Mouse (Mus musculus) right cerebral cortex, postnatal 25 days (tissue): ENCODE results near the gene Cort.
A peak's percentile ranks its signal among the peaks of the same experiment; 100 is the strongest.
"Not testable (repeated sequence)": the region's sequence is repeated elsewhere in the genome, so short reads cannot be mapped to it uniquely, and the experiment has no call there.

Source experiments
- DNase-seq: peaks from one replicate; pipeline ENCODE4 v3.0.0; 2022

The Cort gene

DNA sequence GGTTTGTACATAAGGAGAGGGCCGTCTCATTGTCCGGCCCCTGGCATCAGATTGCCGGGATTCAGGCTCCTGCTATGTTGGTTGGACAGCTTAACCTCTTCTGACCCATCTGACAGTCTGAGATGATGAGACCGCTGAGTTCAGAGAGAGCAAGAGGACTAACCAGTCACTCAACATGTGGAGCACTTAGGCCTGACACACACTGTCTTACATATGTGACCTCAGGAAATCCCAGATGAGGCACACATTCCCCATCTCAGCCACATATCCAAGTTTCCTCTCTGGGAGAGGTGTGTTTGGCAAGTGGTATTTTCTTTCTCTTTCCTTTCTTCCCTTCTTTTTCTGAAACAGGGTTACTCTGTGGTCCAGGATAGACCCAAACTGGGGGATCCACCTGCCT is 18.6 kb upstream of the Cort start:
- no peak for DNase-seq

- DNase-seq: peak; percentile 81
Observed at GRCm38 (mm10) chr4:149144459-149144858, 17.9 kb upstream of the Cort start.

DNA sequence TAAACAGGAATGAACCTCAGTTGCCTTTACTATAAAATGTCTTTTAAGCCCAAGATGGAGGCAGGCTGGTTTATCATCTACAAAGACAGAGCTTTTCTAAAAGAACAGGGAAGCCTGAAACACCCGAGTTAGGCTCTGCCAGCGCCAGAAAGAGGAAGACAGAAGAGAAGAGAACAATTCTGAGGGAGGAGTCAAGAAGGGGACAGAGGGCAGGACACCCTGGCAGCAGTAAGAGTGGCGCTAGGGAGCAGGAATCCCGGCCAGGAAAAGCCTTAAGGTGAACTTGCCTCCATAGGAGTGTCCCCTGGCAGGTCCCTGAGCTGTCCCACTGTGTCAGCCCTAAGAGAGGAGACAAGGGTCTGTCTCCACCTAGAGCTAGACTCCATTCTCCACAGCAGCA is 17.0 kb upstream of the Cort start:
- no peak for DNase-seq

GRCm38 (mm10) chr4:149138515-149138914 is 12.0 kb upstream of the Cort start:
- DNase-seq: no peak

GRCm38 (mm10) chr4:149136982-149137770 is 10.6 kb upstream of the Cort start, which contains the start of gene Cenps:
Gene Cenps, minus strand, starts transcription at chr4:149137629.
- peak; percentile 86 for DNase-seq

GRCm38 (mm10) chr4:149136116-149136850 is 9.7 kb upstream of the Cort start:
- no peak for DNase-seq

GRCm38 (mm10) chr4:149133395-149133794 is 6.8 kb upstream of the Cort start:
- DNase-seq: no peak

DNA sequence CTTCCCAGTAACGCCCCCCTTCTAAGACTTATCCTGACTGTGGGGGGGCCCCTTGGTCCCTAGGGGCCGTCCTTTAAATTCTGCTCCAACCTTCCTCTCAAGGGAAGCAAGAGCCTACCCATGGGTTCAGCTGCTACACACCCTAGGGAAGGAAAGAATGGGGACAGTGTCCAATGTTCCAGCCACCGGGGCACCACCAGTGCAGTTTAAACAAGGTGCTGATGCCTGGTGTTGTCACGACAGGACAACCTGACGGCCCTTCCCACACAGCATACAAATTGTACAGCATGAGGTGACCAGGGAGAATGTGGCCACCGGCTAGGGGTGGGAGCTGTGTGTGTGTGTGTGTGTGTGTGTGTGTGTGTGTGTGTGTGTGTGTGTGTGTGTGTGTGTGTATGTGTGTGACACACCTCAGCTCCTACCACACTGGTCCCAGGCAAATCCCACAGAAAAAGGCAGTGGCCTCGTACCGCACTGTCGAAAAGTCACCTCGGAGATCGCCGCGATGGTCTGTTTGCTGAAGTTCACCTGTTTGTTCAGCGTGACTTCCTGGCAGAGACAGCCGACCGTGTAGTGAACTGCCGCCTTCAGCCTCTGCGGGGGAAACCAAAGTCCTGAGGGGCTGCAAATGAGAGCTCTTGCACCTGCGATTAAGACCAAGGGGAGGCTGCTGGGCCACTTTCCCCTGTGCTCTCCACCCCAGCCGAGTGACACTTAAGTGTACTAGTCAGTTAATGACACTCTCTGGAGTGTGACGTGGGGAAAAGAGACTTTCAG is 5.4 kb upstream of the Cort start:
- DNase-seq: no peak

GRCm38 (mm10) chr4:149131021-149131752 is 4.6 kb upstream of the Cort start:
- no peak for DNase-seq

DNA sequence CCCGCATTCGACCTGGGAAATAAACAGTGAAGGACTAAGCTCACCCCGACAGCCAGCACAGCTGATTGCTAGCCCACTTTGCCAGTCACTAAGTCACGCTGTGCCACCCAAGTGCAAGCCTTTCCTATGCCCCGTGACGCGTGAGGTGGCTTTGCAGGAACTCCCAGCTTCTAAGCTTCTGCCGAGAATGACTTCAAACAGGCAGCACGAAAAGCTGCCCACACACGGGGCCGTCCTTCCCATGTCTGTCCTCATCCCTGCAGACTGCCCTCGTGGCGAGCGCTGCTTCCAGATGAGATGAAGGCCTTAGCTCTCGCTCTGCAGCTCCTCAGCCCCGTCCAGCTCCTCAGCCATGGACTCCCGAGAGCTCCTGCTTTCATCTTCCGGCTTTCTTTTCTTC is 1.9 kb upstream of the Cort start:
- no peak for DNase-seq

DNA sequence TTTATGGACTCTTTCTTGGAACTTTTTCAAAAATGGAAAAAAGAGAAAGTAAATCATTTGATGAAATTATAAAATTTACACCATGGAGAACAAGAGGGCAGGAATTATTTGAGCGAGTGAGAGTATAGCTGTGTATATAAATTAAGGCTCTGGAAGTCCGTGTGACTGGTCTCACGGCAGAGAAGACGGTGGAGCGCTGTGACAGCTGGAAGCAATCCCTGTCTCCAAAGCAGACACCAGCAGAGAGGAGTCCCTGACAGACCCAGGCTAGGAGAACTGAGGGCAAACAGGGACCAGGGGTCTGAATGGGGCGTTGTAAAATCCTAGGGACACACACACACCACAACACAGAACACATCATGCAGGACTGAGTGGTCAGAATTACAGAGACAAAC is 451 bp downstream of the Cort start:
- no peak for DNase-seq

DNA sequence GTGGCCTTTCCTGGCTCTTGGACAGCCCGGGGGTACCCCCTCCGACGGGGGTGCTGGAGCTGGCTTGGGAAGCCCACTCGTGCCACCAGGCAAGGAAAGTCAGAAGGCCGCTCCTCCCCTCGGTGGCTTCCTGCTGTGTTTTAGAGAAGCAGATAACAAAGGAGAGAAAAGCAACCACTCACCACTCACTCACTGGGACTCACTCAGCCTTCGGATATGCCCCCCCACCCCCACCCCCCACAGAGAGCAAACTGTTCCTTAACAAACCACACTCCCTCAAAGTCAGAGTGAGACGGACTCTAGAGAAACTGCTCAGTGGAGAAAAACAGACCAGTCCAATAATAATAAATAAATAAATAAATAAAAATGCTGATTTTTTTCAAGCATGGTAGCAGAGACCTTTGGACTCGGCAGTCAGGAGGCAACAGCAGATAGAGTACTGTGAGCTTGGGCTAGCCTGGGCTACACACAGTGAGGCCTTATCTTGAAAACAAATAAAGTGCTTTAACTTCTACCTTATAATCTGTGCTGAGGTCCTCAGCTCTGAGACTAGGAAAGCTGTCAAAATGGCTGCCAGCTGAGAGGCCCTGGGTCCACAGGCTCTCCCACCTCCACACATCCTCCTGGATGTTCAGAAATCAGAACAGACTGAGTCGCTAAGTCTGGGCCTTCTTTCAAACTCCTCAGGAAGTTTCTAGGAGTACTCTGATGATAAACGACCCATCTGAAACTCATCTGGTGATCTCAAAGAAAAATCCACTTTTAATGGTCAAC is 1.0 kb downstream of the Cort start:
- no peak for DNase-seq

- no peak for DNase-seq
Observed at GRCm38 (mm10) chr4:149123432-149123831, 3.1 kb downstream of the Cort start.

- DNase-seq: not testable (repeated sequence)
Observed at GRCm38 (mm10) chr4:149119978-149120562, 6.5 kb downstream of the Cort start.

GRCm38 (mm10) chr4:149103875-149104561 is 22.5 kb downstream of the Cort start, which contains the start of gene Dffa:
Gene Dffa, plus strand, starts transcription at chr4:149104146.
- peak; percentile 91 for DNase-seq

- no peak for DNase-seq
Observed at GRCm38 (mm10) chr4:149101456-149101855, 25.1 kb downstream of the Cort start.

GRCm38 (mm10) chr4:149100449-149100848 is 26.1 kb downstream of the Cort start:
- DNase-seq: not testable (repeated sequence)

DNA sequence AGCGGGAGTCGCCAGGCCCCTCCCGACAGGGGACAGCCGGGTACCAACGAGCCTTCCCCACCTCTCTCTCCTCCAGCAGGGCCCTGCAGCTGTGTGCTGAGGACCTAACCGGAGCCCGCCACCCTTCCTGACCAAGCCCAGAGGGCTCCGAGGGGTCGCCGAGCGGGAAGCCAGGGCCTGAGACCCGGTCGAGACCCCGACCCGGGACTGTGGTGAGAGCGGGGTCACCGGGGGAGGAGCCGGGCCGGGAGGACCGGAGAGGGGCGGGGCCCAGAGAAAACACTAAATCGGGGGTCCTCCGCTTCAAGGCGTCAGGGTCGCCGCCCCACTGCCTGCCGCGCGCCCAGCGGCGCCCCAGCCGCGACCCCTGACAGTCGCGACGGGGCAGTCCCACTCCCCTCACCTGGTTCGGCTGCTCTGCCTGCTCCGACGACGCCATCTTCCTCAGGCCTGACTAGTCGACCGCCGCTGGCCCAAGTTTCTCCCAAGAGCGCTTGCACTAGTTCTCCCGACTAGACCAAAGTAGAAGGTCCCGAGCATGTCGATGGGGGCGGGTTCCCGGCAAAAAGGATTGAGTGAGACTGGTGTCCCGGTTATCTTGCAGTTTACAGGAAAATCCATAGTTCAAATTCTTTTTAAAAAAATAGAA is 27.1 kb downstream of the Cort start, which contains the start of gene Pex14:
Gene Pex14, minus strand, starts transcription at position 508 of the 649 bp plus-strand sequence.
- peak; percentile 89 for DNase-seq

DNA sequence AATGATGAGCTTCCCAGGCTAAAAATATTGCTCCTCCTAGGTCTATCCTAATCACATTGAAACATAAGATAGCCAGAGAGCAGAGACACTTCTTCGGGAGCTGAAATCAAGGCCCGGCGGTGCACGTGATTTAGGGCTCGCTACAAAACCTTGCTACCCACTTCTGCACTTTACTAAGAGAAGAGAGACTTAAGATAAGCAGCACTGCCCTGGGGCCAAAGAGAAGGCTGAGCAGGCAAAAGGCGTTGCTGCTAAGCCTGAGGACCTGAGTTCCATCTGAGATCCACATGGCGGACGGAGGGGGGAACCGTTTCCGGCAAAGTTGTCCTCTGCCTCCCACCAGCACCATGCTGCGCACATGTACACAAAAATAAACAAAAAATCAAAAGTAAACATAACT is 28.0 kb downstream of the Cort start:
- DNase-seq: no peak

DNA sequence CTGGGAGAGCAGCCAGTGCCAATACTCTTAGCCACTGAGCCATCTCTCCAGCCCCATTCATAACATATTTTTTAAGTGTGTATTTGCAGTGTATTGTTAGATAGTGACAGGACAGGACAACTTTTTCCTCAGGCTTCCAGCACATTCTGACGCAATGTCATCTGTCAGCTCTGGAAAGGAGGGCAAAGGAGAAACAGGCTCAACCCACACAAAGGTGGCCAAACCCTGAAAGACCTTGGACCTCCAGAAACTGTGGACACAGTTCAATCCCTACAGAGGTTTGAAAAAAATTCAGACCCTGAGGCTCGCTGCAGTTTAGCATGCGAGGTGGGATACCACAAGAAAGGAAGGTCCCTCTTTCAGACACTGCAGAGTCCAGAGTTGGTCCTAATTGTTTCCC is 28.6 kb downstream of the Cort start:
- no peak for DNase-seq
